Mouse (Mus musculus): ENCODE data around the gene Acp2.

Acp2 gene

DNA sequence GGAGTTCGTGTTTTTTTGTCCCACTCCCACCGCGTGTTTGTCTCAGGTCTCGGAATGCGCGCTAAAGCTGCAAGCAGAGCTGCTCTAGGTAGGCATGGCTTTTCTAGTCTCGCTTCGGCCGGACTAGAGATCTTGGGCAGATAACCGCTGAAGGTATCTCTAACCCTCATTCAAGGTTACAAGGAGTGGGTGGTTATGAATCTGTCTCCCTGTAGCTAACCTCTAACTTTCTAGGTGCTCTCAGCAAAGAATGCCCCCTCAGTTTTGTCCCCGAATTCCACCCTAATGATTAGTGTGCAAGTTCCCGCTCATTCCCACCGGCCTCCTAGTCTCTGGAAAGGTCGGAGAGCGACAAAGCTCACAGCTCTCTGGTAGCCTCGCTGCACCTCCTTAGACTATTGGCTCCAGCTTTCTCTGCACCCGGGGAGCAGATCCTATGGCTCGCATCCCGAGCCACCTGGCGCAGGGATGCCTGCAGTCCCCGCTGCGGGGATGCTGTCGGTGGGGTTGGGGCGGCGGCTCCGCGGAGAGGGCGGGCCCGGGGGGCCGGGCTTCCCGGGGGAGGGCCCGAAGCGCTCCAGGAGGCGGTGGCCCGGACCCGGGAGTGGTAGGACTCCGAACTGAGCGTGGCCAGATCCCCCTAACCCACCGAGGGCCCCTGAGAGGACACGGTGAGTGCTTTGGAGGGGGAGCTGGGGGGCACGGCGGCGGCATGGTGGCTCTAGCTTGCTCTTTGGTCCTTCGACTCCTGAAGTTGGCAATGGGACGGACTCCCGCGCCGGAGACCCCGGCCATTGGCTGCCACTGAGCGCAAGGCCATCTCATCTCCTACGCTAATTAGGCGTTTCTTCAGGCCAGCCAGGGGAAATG, 53.8 kb downstream of the Acp2 start:
- peak; percentile 69 for DNase-seq (ENCODE audit: low spot score)

DNA sequence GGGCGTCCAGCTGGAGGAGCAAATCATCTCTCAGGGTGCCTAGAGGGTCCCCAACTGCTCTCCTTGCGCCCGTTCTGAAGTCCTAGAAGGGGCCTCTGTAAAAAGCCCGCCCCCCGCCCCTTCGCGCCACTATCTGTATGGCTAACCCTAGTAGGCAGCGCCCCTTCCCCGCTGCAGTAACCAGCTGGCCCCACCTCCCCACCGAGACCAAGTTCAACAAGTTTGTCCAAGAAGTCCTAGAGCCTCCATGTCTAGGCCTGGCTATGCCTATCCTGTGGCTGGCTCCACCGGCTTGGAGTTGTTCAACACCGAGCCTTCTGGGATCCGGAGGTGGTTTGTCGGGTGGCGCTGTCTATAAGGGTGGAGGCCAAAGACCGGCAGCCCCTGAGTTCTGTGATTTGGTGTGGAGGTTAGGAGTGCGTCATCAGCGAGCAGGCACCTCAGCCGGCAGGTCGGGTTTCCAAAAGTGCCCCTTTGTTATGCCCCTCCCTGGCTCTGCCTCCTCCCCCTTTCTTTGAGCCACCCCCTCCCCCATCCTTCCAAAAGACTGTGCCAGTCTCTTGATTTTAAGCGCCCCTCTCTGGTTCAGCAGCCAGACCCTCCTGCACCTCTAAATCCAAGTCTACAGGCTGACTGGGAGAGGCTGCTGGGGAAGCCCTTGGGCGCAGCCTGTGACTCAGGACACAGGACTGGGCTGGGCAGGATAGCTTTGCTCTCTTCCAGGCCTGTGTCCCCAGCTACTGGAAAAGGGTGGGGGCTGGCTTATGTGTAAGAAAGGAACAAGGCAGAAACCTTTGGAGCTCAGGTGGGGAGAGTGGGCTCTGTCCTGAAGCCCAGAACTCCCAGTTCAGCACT, 54.7 kb downstream of the Acp2 start:
- peak; percentile 53 for DNase-seq (ENCODE audit: low spot score)

DNA sequence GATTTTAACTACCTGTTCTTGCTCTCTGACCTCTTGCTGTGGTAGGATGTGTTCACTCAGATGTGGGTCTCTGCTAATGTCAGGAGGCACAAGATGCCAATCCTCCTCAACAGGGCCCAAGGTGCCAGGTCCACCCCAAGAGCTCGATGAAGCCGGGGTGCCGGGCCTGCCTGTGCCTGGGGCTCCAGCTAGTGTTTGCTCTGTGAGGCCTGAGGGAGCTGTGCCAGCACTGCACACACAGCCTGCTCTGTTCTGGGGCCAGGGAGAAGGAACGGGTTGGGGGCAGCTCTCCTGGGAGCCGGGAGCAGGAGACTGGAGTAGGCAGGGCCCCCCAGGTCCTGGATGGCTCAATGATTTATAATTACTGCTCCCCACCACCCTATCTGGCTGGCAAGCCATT, 55.4 kb downstream of the Acp2 start:
- no peak for DNase-seq (ENCODE audit: low spot score)

DNA sequence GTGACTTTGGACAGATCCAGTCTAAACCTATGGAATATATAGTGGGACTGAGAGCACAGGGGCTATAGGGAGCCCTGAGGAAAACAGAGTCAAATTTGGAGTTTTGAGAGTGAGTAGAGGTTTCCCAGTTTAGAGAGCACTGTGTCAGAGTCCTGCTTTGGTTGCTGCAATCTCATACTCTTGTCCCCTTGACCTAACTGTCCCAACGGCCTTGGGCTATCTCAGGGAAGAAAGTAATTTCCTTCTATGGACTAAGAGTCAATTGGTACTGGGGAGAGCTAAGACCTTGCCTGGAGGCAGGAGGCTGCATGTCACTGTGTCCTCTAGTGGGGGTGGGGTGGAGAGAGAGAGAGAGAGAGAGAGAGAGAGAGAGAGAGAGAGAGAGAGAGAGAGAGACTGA, 56.1 kb downstream of the Acp2 start:
- no peak for DNase-seq (ENCODE audit: low spot score)

DNA sequence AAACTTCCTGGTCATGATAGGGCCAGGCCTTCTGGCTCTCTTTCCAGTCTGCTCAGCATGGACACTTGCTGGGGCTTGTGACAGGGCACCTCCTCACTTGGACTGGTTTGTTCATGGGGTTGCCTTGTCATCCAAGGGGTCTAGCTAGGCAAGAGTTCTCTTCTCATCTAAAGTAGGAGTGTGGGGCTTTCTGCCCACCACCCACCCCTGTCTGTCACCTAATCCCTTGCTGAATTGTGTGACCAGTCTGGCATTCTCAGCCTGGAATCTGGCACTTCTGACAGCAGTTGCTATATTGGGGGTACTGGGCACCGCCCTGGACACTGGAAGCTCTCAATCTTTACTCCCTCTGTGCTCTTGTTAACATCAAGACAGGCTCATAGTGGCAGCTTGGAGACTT, 56.8 kb downstream of the Acp2 start:
- DNase-seq (ENCODE audit: low spot score), result no peak
